Comparison of ENCODE assay signal across 8 mouse cellular contexts in the genomic region with DNA sequence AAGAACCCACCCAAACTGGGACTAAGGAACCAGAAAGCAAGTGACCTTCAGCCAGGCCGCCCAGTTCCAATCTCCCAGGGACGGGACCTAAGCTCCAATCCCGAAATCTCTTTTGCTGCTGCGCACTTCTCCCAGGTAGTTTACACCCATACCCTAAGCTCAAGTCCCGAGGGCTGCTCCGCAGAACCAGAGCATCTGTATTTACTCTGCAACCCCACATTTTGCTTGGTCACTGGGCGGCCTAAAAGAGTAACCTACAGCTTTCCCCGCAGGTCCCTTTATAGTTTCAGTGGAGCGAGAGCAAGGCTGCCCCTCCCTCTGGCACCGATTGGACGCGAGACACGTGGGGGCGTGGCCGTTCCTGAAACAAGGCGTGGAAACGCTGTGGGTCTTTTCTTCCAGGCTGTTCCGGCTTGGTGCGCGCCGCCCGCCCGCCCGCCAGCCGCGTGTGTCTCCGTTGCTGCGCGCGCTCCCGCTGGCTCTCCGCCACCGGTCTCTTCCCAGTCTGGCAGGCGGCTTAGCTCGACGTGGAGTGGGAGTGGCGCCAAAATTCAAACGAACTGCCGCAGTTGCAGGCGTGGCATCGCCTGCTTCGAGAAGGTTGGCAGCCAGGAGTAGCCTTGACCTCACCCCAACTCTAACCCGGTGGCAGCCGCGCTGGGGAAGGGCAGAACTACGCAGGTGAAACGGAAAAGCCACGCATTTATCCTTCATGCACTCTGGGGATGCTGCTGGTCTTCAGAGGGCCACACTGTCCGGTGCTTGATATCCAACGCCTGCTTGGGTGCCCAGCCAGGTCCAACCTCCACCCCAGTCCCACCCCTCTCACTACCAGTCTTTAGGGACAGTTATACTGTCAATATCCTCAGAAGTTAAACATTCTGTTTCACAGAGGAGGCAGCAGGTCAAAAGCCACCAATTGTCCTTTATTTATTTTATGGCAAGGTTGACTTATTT. TPM values are rescaled to one million over a fixed set of nuclear protein-coding genes. Genes with fewer than 3 reads are reported as not detected.
DNase-seq lines count a peak whose midpoint lies in the region; ATAC-seq lines count a peak whose summit lies in the region.

No protein-coding gene starts in this region.

- DNase-seq in ZHBTc4 (ENCODE audit: low read depth, low spot score) = peak; percentile 99
- DNase-seq in gastrocnemius, postnatal 10 days = peak; percentile 100
- DNase-seq in induced T-regulatory cell, adult 2 months (ENCODE audit: low read depth) = peak; percentile 91
- DNase-seq in left cerebral cortex, adult 9 months (ENCODE audit: low spot score in 2 of 2) = peak; percentile 90 to 98
- peak; percentile 100 for DNase-seq in right cerebral cortex, postnatal 14 days
- peak; percentile 98 to 100 for DNase-seq in urinary bladder, postnatal 36 days (ENCODE audit: low spot score in 2 of 2)

- ATAC-seq in common myeloid progenitor, adult 5-6 weeks (replicated peaks; ENCODE audit: low read depth, poor library complexity, severe bottlenecking) = peak; percentile 98
- ATAC-seq in megakaryocyte progenitor cell, adult 5-6 weeks (replicated peaks; ENCODE audit: poor library complexity) = peak; percentile 96

RNA-seq across cellular contexts. Expression of a gene that starts 18.8 kb away (rescaled TPM):
- not detected in 2 replicates for total RNA-seq in common myeloid progenitor, adult 5-6 weeks (2017)
- not detected for total RNA-seq in gastrocnemius, postnatal 10 days (2021)
- total RNA-seq in megakaryocyte progenitor cell, adult 5-6 weeks (2015) = 0.15 TPM in 1 of 2 replicates, not detected in the other
- not detected in 2 replicates for total RNA-seq in megakaryocyte progenitor cell, adult 5-6 weeks (2017)

RNA-seq across cellular contexts. Expression of a gene that starts 51.7 kb away (rescaled TPM):
- 10.4 and 11.4 TPM in 2 replicates for total RNA-seq in common myeloid progenitor, adult 5-6 weeks (2017)
- 1 to 10 TPM; 6.4 to 7.1 TPM for total RNA-seq in gastrocnemius, postnatal 10 days (2021)
- 8.8 and 11.2 TPM in 2 replicates for total RNA-seq in megakaryocyte progenitor cell, adult 5-6 weeks (2015)
- 10.2 and 10.4 TPM in 2 replicates for total RNA-seq in megakaryocyte progenitor cell, adult 5-6 weeks (2017)

Comparison
In these comparisons a context has a peak if more than half of its experiments do, and no peak if none do; other contexts are left out.
1. Peak in every context shown above with its lines: DNase-seq and ATAC-seq.